Mouse (Mus musculus): Measurements from ENCODE around the gene Sept14. TPM values are rescaled to one million over a fixed set of nuclear protein-coding genes. Genes with fewer than 3 reads are reported as not detected.
A peak's percentile ranks its signal among the peaks of the same experiment; 100 is the strongest.

Gene Sept14
- polyA plus RNA-seq (2014; fragmentation: Nextera tagmentation; extraction: Ambion mirVana), result not detected in 2 replicates

GRCm38 (mm10) chr5:129708412-129708811 is at the start of gene Sept14:
TSS of gene Sept14 (minus strand) at chr5:129708512.
- H3K27ac ChIP-seq (ENCODE audit: low read depth, low read length), result no peak within 1 kb of the TSS
- WGBS, result 64% methylated on average over 2 of the region's 2 CpGs
- no peak for ATAC-seq (ENCODE audit: low FRiP score)
- H3K4me1 ChIP-seq (replicated peaks; ENCODE audit: control insufficient read depth, insufficient read depth, low read length), result no peaks in the 10 kb centered on the region
- no peak within 1 kb of the TSS for H3K4me3 ChIP-seq (ENCODE audit: low read depth, low read length)
- H3K36me3 ChIP-seq (ENCODE audit: control insufficient read depth, insufficient read depth, low read length), result no peaks in the 10 kb centered on the region
- H3K4me2 ChIP-seq (replicated peaks; ENCODE audit: low read depth, low read length), result no peak within 1 kb of the TSS
- no peaks in the 10 kb centered on the region for H3K27me3 ChIP-seq (ENCODE audit: control insufficient read depth, insufficient read depth, low read length)
- no peaks in the 10 kb centered on the region for H3K9me3 ChIP-seq (ENCODE audit: control insufficient read depth, low read length)
- no peak for DNase-seq (ENCODE audit: low spot score)
- H3K9ac ChIP-seq (ENCODE audit: low read depth, low read length), result no peak within 1 kb of the TSS

- DNase-seq (ENCODE audit: low spot score), result no peak
Observed at GRCm38 (mm10) chr5:129756886-129757285, 48.6 kb upstream of the Sept14 start.

DNA sequence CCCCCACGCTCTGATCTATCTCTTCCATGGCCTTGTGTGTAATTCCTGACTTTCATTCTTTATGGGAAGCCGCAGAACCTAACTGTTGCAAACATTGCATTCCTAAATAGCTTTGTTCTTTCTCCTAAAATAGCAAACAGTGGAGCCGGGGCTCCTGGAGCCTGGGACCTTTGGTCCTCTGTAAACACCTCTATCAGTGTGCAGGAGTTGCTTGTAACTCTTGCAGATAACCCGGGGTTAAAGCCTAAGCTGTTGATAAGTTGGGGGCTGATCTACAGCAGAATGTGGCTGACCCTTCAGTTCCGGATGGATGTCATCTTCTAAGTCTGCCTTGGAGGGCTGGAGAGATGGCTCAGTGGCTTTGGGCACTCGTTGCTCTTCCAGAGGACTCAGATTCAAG is 35.7 kb upstream of the Sept14 start:
- H3K4me2 ChIP-seq (replicated peaks; ENCODE audit: low read depth, low read length), result no peak overlapping the region

More at GRCm38 (mm10) chr5:129756886-129757285, 48.6 kb upstream of the Sept14 start:
- H3K4me2 ChIP-seq (replicated peaks; ENCODE audit: low read depth, low read length), result no peak overlapping the region
- no peak overlapping the region for H3K9ac ChIP-seq (ENCODE audit: low read depth, low read length)
- no peaks in the 10 kb centered on the region for H3K27me3 ChIP-seq (ENCODE audit: control insufficient read depth, insufficient read depth, low read length)
- no peaks in the 10 kb centered on the region for H3K9me3 ChIP-seq (ENCODE audit: control insufficient read depth, low read length)
- no peak overlapping the region for H3K4me3 ChIP-seq (ENCODE audit: low read depth, low read length)
- no peaks in the 10 kb centered on the region for H3K36me3 ChIP-seq (ENCODE audit: control insufficient read depth, insufficient read depth, low read length)
- WGBS, result 93% methylated on average over 20 of the region's 20 CpGs
- H3K27ac ChIP-seq (ENCODE audit: low read depth, low read length), result no peak overlapping the region
- ATAC-seq (ENCODE audit: low FRiP score), result no peak
- peaks cover 2% of the 10 kb centered on the region; the same call in 1 of the 2 replicates for H3K4me1 ChIP-seq (replicated peaks; ENCODE audit: control insufficient read depth, insufficient read depth, low read length)

GRCm38 (mm10) chr5:129742903-129743488 is 34.7 kb upstream of the Sept14 start:
- H3K9ac ChIP-seq (ENCODE audit: low read depth, low read length), result no peak overlapping the region
- H3K4me3 ChIP-seq (ENCODE audit: low read depth, low read length), result no peak overlapping the region
- WGBS, result 88% methylated on average over 7 of the region's 7 CpGs
- no peak for DNase-seq (ENCODE audit: low spot score)
- no peaks in the 10 kb centered on the region for H3K4me1 ChIP-seq (replicated peaks; ENCODE audit: control insufficient read depth, insufficient read depth, low read length)
- H3K4me2 ChIP-seq (replicated peaks; ENCODE audit: low read depth, low read length), result no peak overlapping the region
- H3K27ac ChIP-seq (ENCODE audit: low read depth, low read length), result no peak overlapping the region
- no peak for ATAC-seq (ENCODE audit: low FRiP score)
- H3K9me3 ChIP-seq (ENCODE audit: control insufficient read depth, low read length), result no peaks in the 10 kb centered on the region
- no peaks in the 10 kb centered on the region for H3K27me3 ChIP-seq (ENCODE audit: control insufficient read depth, insufficient read depth, low read length)
- no peaks in the 10 kb centered on the region for H3K36me3 ChIP-seq (ENCODE audit: control insufficient read depth, insufficient read depth, low read length)

More for the DNA sequence above, 35.7 kb upstream of the Sept14 start:
- ATAC-seq (ENCODE audit: low FRiP score) (no peak), DNase-seq (ENCODE audit: low spot score) (no peak)
- no peaks in the 10 kb centered on the region for H3K4me1 ChIP-seq (replicated peaks; ENCODE audit: control insufficient read depth, insufficient read depth, low read length)
- H3K9me3 ChIP-seq (ENCODE audit: control insufficient read depth, low read length), result no peaks in the 10 kb centered on the region
- no peaks in the 10 kb centered on the region for H3K36me3 ChIP-seq (ENCODE audit: control insufficient read depth, insufficient read depth, low read length)
- WGBS, result 88% methylated on average over 6 of the region's 6 CpGs
- H3K27me3 ChIP-seq (ENCODE audit: control insufficient read depth, insufficient read depth, low read length), result no peaks in the 10 kb centered on the region
- H3K9ac ChIP-seq (ENCODE audit: low read depth, low read length), result no peak overlapping the region
- no peak overlapping the region for H3K4me3 ChIP-seq (ENCODE audit: low read depth, low read length)
- H3K27ac ChIP-seq (ENCODE audit: low read depth, low read length), result no peak overlapping the region

- DNase-seq (ENCODE audit: low spot score), result peak; percentile 58
- no peaks in the 10 kb centered on the region for H3K27me3 ChIP-seq (ENCODE audit: control insufficient read depth, insufficient read depth, low read length)
- no peak for ATAC-seq (ENCODE audit: low FRiP score)
- H3K9ac ChIP-seq (ENCODE audit: low read depth, low read length), result no peak overlapping the region
- no peak overlapping the region for H3K4me3 ChIP-seq (ENCODE audit: low read depth, low read length)
- no peak overlapping the region for H3K4me2 ChIP-seq (replicated peaks; ENCODE audit: low read depth, low read length)
- H3K9me3 ChIP-seq (ENCODE audit: control insufficient read depth, low read length), result no peaks in the 10 kb centered on the region
- no peaks in the 10 kb centered on the region for H3K36me3 ChIP-seq (ENCODE audit: control insufficient read depth, insufficient read depth, low read length)
- no peaks in the 10 kb centered on the region for H3K4me1 ChIP-seq (replicated peaks; ENCODE audit: control insufficient read depth, insufficient read depth, low read length)
- WGBS, result 100% methylated on average over 1 of the region's 1 CpGs
- no peak overlapping the region for H3K27ac ChIP-seq (ENCODE audit: low read depth, low read length)
Observed at GRCm38 (mm10) chr5:129740976-129741375, 32.7 kb upstream of the Sept14 start.

GRCm38 (mm10) chr5:129731021-129731420 is 22.7 kb upstream of the Sept14 start:
- H3K4me1 ChIP-seq (replicated peaks; ENCODE audit: control insufficient read depth, insufficient read depth, low read length), result no peaks in the 10 kb centered on the region
- no peaks in the 10 kb centered on the region for H3K27me3 ChIP-seq (ENCODE audit: control insufficient read depth, insufficient read depth, low read length)
- H3K9ac ChIP-seq (ENCODE audit: low read depth, low read length), result no peak overlapping the region
- H3K27ac ChIP-seq (ENCODE audit: low read depth, low read length), result no peak overlapping the region
- no peaks in the 10 kb centered on the region for H3K9me3 ChIP-seq (ENCODE audit: control insufficient read depth, low read length)
- DNase-seq (ENCODE audit: low spot score) (no peak), ATAC-seq (ENCODE audit: low FRiP score) (no peak)
- 80% methylated on average over 5 of the region's 5 CpGs for WGBS
- H3K4me3 ChIP-seq (ENCODE audit: low read depth, low read length), result no peak overlapping the region
- H3K36me3 ChIP-seq (ENCODE audit: control insufficient read depth, insufficient read depth, low read length), result no peaks in the 10 kb centered on the region
- no peak overlapping the region for H3K4me2 ChIP-seq (replicated peaks; ENCODE audit: low read depth, low read length)

DNA sequence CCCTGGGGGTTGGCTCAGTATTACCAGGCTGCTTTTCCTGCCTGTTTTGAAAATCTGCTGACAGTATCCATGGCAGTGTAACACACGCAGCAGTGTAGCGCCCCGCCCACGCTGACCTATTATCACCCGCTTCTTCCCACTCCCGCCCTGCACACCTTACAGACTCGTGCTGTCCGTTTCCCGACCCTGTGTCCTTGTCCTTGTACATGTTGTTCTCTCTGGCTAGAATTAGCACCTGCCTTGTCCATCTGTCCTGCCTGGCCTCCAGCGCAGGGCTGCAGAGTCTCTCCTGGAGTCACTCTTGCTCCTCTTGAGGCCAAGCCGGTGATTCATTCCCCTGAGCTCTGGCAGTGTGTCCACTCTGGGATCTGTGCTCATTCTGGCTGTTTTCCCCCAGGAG is 22.0 kb upstream of the Sept14 start:
- no peaks in the 10 kb centered on the region for H3K36me3 ChIP-seq (ENCODE audit: control insufficient read depth, insufficient read depth, low read length)
- H3K4me1 ChIP-seq (replicated peaks; ENCODE audit: control insufficient read depth, insufficient read depth, low read length), result no peaks in the 10 kb centered on the region
- no peak for ATAC-seq (ENCODE audit: low FRiP score)
- no peak overlapping the region for H3K4me2 ChIP-seq (replicated peaks; ENCODE audit: low read depth, low read length)
- H3K27ac ChIP-seq (ENCODE audit: low read depth, low read length), result no peak overlapping the region
- no peak for DNase-seq (ENCODE audit: low spot score)
- WGBS, result 87% methylated on average over 11 of the region's 11 CpGs
- no peak overlapping the region for H3K4me3 ChIP-seq (ENCODE audit: low read depth, low read length)
- no peak overlapping the region for H3K9ac ChIP-seq (ENCODE audit: low read depth, low read length)
- H3K9me3 ChIP-seq (ENCODE audit: control insufficient read depth, low read length), result no peaks in the 10 kb centered on the region
- H3K27me3 ChIP-seq (ENCODE audit: control insufficient read depth, insufficient read depth, low read length), result no peaks in the 10 kb centered on the region

DNA sequence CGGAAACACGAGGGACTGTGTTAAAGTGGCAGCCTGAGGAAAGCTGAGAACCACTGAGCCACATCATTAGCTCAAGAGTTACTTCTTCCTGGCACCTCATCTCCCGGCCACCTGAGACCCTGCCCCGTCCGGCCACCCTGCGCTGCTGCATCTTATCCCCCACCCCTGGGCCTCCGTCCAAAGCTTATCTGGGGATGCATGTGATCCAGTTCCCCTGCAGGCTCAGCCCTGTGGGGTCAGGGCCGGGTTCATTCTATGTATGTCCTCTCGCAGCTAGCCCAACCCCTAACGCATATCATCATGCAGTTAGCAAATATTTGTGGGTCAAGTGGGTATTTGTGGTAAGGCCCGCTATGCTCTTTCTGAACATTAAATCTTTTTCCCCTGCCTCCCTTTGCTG is 21.0 kb upstream of the Sept14 start:
- H3K9ac ChIP-seq (ENCODE audit: low read depth, low read length), result 0 out of 2 replicates have a peak overlapping the region, but pooled peaks have one; percentile 15
- H3K4me3 ChIP-seq (ENCODE audit: low read depth, low read length), result no peak overlapping the region
- DNase-seq (ENCODE audit: low spot score), result no peak
- H3K27me3 ChIP-seq (ENCODE audit: control insufficient read depth, insufficient read depth, low read length), result no peaks in the 10 kb centered on the region
- 61% methylated on average over 11 of the region's 11 CpGs for WGBS
- H3K9me3 ChIP-seq (ENCODE audit: control insufficient read depth, low read length), result no peaks in the 10 kb centered on the region
- no peak overlapping the region for H3K27ac ChIP-seq (ENCODE audit: low read depth, low read length)
- no peak overlapping the region for H3K4me2 ChIP-seq (replicated peaks; ENCODE audit: low read depth, low read length)
- H3K36me3 ChIP-seq (ENCODE audit: control insufficient read depth, insufficient read depth, low read length), result no peaks in the 10 kb centered on the region
- ATAC-seq (ENCODE audit: low FRiP score), result no peak
- H3K4me1 ChIP-seq (replicated peaks; ENCODE audit: control insufficient read depth, insufficient read depth, low read length), result no peaks in the 10 kb centered on the region

- 87% methylated on average over 3 of the region's 3 CpGs for WGBS
- no peaks in the 10 kb centered on the region for H3K36me3 ChIP-seq (ENCODE audit: control insufficient read depth, insufficient read depth, low read length)
- H3K4me2 ChIP-seq (replicated peaks; ENCODE audit: low read depth, low read length), result no peak overlapping the region
- no peak overlapping the region for H3K9ac ChIP-seq (ENCODE audit: low read depth, low read length)
- H3K4me3 ChIP-seq (ENCODE audit: low read depth, low read length), result no peak overlapping the region
- H3K4me1 ChIP-seq (replicated peaks; ENCODE audit: control insufficient read depth, insufficient read depth, low read length), result no peaks in the 10 kb centered on the region
- ATAC-seq (ENCODE audit: low FRiP score) (no peak), DNase-seq (ENCODE audit: low spot score) (no peak)
- no peaks in the 10 kb centered on the region for H3K27me3 ChIP-seq (ENCODE audit: control insufficient read depth, insufficient read depth, low read length)
- H3K9me3 ChIP-seq (ENCODE audit: control insufficient read depth, low read length), result no peaks in the 10 kb centered on the region
- no peak overlapping the region for H3K27ac ChIP-seq (ENCODE audit: low read depth, low read length)
Observed at GRCm38 (mm10) chr5:129726784-129727183, 18.5 kb upstream of the Sept14 start.

All from hindbrain, embryonic 11.5 days (tissue).